In the genomic region with DNA sequence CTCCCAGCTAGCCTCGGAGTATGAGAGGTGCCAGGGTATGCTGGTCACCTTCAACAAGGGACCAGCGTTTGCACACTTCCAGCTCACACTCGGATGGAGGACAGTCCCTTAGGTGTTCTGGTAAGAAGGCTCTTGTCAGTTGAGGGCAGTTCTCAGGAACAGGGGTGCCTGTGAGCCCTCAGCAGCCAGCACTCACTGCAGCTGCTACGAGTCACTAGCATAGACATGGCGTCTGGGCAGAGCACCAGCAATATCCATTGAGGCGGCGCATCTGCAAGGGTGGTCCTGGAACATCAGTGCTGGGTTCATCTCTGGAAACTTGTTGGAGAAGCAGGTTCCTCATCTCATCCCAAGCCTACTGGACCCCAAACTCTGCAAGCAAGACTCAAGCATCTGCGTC, we compare ENCODE assay signal across 25 mouse cellular contexts. TPM values are rescaled to one million over a fixed set of nuclear protein-coding genes. Genes with fewer than 3 reads are reported as not detected.
DNase-seq lines count a peak whose midpoint lies in the region; ATAC-seq lines count a peak whose summit lies in the region.
"Had no signal": no experiment of that assay in that cellular context is flagged by ENCODE, and none has a peak within 500 bp of the region (broad histone marks: within the 10 kb centered on the region; RNA-seq: fewer than 3 reads in every experiment).

No protein-coding gene starts in this region.

- no peak for ATAC-seq in lung, embryonic 15.5 days (ENCODE audit: borderline replicate concordance, extremely low read depth, low FRiP score, low TSS enrichment)
- no peak for ATAC-seq in midbrain, embryonic 11.5 days (ENCODE audit: low FRiP score)
- ATAC-seq in midbrain, embryonic 14.5 days (ENCODE audit: low FRiP score, low TSS enrichment): no peak
- ATAC-seq: activated CD4-positive, CD25-positive, alpha-beta regulatory T cell, adult 4 months; CD4-positive, CD25-positive, alpha-beta regulatory T cell, adult 4 months; Patski had no signal

- H3K27ac ChIP-seq in lung, embryonic 15.5 days: 0 out of 2 replicates have a peak overlapping the region, but pooled peaks have one; percentile 2
- H3K27ac ChIP-seq in midbrain, embryonic 11.5 days (ENCODE audit: low read depth, low read length): no peak overlapping the region
- no peak overlapping the region for H3K27ac ChIP-seq in midbrain, embryonic 14.5 days (replicated peaks; ENCODE audit: low read depth, low read length)

- H3K9ac ChIP-seq in lung, embryonic 15.5 days: no peak overlapping the region
- H3K9ac ChIP-seq in midbrain, embryonic 11.5 days (ENCODE audit: low read length): no peak overlapping the region
- no peak overlapping the region for H3K9ac ChIP-seq in midbrain, embryonic 14.5 days (replicated peaks; ENCODE audit: low read length)

- no peaks in the 10 kb centered on the region for H3K9me3 ChIP-seq in lung, embryonic 15.5 days
- H3K9me3 ChIP-seq in midbrain, embryonic 11.5 days (ENCODE audit: control insufficient read depth, low read length): no peaks in the 10 kb centered on the region
- H3K9me3 ChIP-seq in midbrain, embryonic 14.5 days (ENCODE audit: control insufficient read depth, low read length): no peaks in the 10 kb centered on the region
- H3K9me3 ChIP-seq: G1E had no signal

- H3K4me2 ChIP-seq in lung, embryonic 15.5 days: no peak overlapping the region
- no peak overlapping the region for H3K4me2 ChIP-seq in midbrain, embryonic 11.5 days
- H3K4me2 ChIP-seq in midbrain, embryonic 14.5 days (ENCODE audit: low read length): no peak overlapping the region

- H3K27me3 ChIP-seq in lung, embryonic 15.5 days: no peaks in the 10 kb centered on the region
- no peaks in the 10 kb centered on the region for H3K27me3 ChIP-seq in midbrain, embryonic 11.5 days (ENCODE audit: control insufficient read depth, insufficient read depth, low read length)
- no peaks in the 10 kb centered on the region for H3K27me3 ChIP-seq in midbrain, embryonic 14.5 days (ENCODE audit: control insufficient read depth, insufficient read depth, low read length)
- H3K27me3 ChIP-seq: CH12.LX, Patski had no signal

- no peak overlapping the region for H3K4me3 ChIP-seq in lung, embryonic 15.5 days
- no peak overlapping the region for H3K4me3 ChIP-seq in midbrain, embryonic 11.5 days (ENCODE audit: low read depth, low read length)
- H3K4me3 ChIP-seq in midbrain, embryonic 14.5 days (replicated peaks; ENCODE audit: low read depth, low read length): no peak overlapping the region

- no peaks in the 10 kb centered on the region; the same call in 1 of the 2 replicates for H3K4me1 ChIP-seq in lung, embryonic 15.5 days
- H3K4me1 ChIP-seq in midbrain, embryonic 11.5 days (ENCODE audit: control insufficient read depth, insufficient read depth, low read length): no peaks in the 10 kb centered on the region
- H3K4me1 ChIP-seq in midbrain, embryonic 14.5 days (ENCODE audit: control insufficient read depth, insufficient read depth, low read length): no peaks in the 10 kb centered on the region

- H3K36me3 ChIP-seq in lung, embryonic 15.5 days: no peaks in the 10 kb centered on the region
- no peaks in the 10 kb centered on the region for H3K36me3 ChIP-seq in midbrain, embryonic 11.5 days (ENCODE audit: control insufficient read depth, insufficient read depth, low read length)
- no peaks in the 10 kb centered on the region for H3K36me3 ChIP-seq in midbrain, embryonic 14.5 days (ENCODE audit: control insufficient read depth, insufficient read depth, low read length)
- H3K36me3 ChIP-seq: G1E had no signal

- 89% methylated on average over 8 of the region's 8 CpGs for WGBS in lung, embryonic 15.5 days
- 94% methylated on average over 8 of the region's 8 CpGs for whole genome bisulfite sequencing in midbrain, embryonic 11.5 days
- 92% methylated on average over 8 of the region's 8 CpGs for WGBS in midbrain, embryonic 14.5 days

- peak; percentile 71 for DNase-seq in heart, adult 11 months
- no peak for DNase-seq in heart, postnatal 4 days
- no peak for DNase-seq in lung, postnatal 25 days (ENCODE audit: low spot score)
- DNase-seq in midbrain, embryonic 11.5 days (ENCODE audit: low spot score, missing footprints): peak; percentile 56
- DNase-seq in midbrain, embryonic 14.5 days: no peak
- DNase-seq: adrenal gland, adult 2 months; adrenal gland, adult 8-10 months; adrenal gland, postnatal 10 days; adrenal gland, postnatal 14 days; adrenal gland, postnatal 25 days; adrenal gland, postnatal 36 days; B cell, adult 2 months; cerebellum, adult 11 months; cerebellum, adult 11-12 months; cerebellum, adult 18-20 months had no signal

RNA-seq across cellular contexts. Expression of gene Dio1, which starts 20.6 kb away (rescaled TPM):
- total RNA-seq in heart, postnatal 4 days (2021): not detected
- 0.18 and 0.25 TPM in 2 replicates for polyA plus RNA-seq in lung, embryonic 15.5 days (2015; fragmentation: Nextera tagmentation; extraction: Ambion mirVana)
- polyA plus RNA-seq in midbrain, embryonic 11.5 days (2014; fragmentation: Nextera tagmentation; extraction: Ambion mirVana): not detected in 2 replicates
- polyA plus RNA-seq in midbrain, embryonic 14.5 days (2014; fragmentation: Nextera tagmentation; extraction: Ambion mirVana): not detected in 2 replicates
- total RNA-seq: adrenal gland, adult 8-10 months; adrenal gland, postnatal 25 days; adrenal gland, postnatal 36 days; ES-E14; G1E; MEL had no signal
- polyA plus RNA-seq: activated CD4-positive, CD25-positive, alpha-beta regulatory T cell, adult 4 months; brain, embryonic 14.5 days; C2C12; CD4-positive, CD25-positive, alpha-beta regulatory T cell, adult 4 months; G1E; Patski had no signal

RNA-seq across cellular contexts. Expression of gene Yipf1, which starts 27.8 kb away (rescaled TPM):
- 10 to 100 TPM; 28.0 to 32.3 TPM for total RNA-seq in heart, postnatal 4 days (2021)
- polyA plus RNA-seq in lung, embryonic 15.5 days (2015; fragmentation: Nextera tagmentation; extraction: Ambion mirVana): 51.6 and 55.3 TPM in 2 replicates
- polyA plus RNA-seq in midbrain, embryonic 11.5 days (2014; fragmentation: Nextera tagmentation; extraction: Ambion mirVana): 36.0 and 40.2 TPM in 2 replicates
- polyA plus RNA-seq in midbrain, embryonic 14.5 days (2014; fragmentation: Nextera tagmentation; extraction: Ambion mirVana): 55.2 and 61.9 TPM in 2 replicates

RNA-seq across cellular contexts. Expression of gene Hspb11, which starts 33.0 kb away (rescaled TPM):
- 10 to 100 TPM; 16.1 to 18.4 TPM for total RNA-seq in heart, postnatal 4 days (2021)
- 35.2 and 38.7 TPM in 2 replicates for polyA plus RNA-seq in lung, embryonic 15.5 days (2015; fragmentation: Nextera tagmentation; extraction: Ambion mirVana)
- 27.2 and 30.2 TPM in 2 replicates for polyA plus RNA-seq in midbrain, embryonic 11.5 days (2014; fragmentation: Nextera tagmentation; extraction: Ambion mirVana)
- 38.2 and 45.7 TPM in 2 replicates for polyA plus RNA-seq in midbrain, embryonic 14.5 days (2014; fragmentation: Nextera tagmentation; extraction: Ambion mirVana)

RNA-seq across cellular contexts. Expression of gene Lrrc42, which starts 33.1 kb away (rescaled TPM):
- total RNA-seq in heart, postnatal 4 days (2021): 10 to 100 TPM; 23.1 to 24.9 TPM
- polyA plus RNA-seq in lung, embryonic 15.5 days (2015; fragmentation: Nextera tagmentation; extraction: Ambion mirVana): 71.7 and 72.6 TPM in 2 replicates
- polyA plus RNA-seq in midbrain, embryonic 11.5 days (2014; fragmentation: Nextera tagmentation; extraction: Ambion mirVana): 69.8 and 70.0 TPM in 2 replicates
- 47.5 and 50.7 TPM in 2 replicates for polyA plus RNA-seq in midbrain, embryonic 14.5 days (2014; fragmentation: Nextera tagmentation; extraction: Ambion mirVana)

Comparison
In these comparisons a context has a peak if more than half of its experiments do, and no peak if none do; other contexts are left out.
1. DNase-seq: peak in heart, adult 11 months (single experiment) and midbrain, embryonic 11.5 days (single experiment); none in heart, postnatal 4 days (single experiment), lung, postnatal 25 days (single experiment) and midbrain, embryonic 14.5 days (single experiment).